Mouse (Mus musculus): ENCODE data around the gene Lrp5.

The Lrp5 gene

GRCm38 (mm10) chr19:3654058-3654457 lies 32.3 kb downstream of the Lrp5 start:
- DNase-seq (ENCODE audit: low read depth, low spot score), result no peak
- Histone ChIP-seq H3K27me3 (ENCODE audit: control insufficient read depth, insufficient read depth, low read length, poor library complexity, severe bottlenecking) (no peaks in the 10 kb centered on the region), H3K36me3 (ENCODE audit: control insufficient read depth, insufficient read depth, low read length, poor library complexity, severe bottlenecking) (no peaks in the 10 kb centered on the region)

GRCm38 (mm10) chr19:3653508-3653907 lies 32.9 kb downstream of the Lrp5 start:
- no peak for DNase-seq (ENCODE audit: low read depth, low spot score)
- no peaks in the 10 kb centered on the region for H3K36me3 ChIP-seq (ENCODE audit: control insufficient read depth, insufficient read depth, low read length, poor library complexity, severe bottlenecking)
- no peaks in the 10 kb centered on the region for H3K27me3 ChIP-seq (ENCODE audit: control insufficient read depth, insufficient read depth, low read length, poor library complexity, severe bottlenecking)

DNA sequence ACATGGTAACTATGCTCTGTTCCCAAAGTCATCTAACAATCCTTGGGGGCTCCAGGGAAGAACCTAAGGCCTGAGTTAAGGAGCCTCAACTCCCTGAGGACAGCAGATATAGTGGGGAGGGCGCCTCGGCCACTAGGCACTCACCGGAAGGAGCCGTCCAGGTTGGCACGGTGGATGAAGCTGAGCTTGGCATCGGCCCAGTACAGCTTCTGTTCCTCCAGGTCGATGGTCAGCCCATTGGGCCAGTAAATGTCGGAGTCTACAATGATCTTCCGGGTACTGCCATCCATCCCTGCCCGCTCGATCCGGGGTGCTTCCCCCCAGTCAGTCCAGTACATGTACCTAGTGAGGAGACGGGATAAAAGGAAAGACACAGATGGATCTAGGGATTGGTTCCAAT lies 34.4 kb downstream of the Lrp5 start:
- no peak for DNase-seq (ENCODE audit: low read depth, low spot score)
- H3K27me3 ChIP-seq (ENCODE audit: control insufficient read depth, insufficient read depth, low read length, poor library complexity, severe bottlenecking), result no peaks in the 10 kb centered on the region
- H3K36me3 ChIP-seq (ENCODE audit: control insufficient read depth, insufficient read depth, low read length, poor library complexity, severe bottlenecking), result no peaks in the 10 kb centered on the region

GRCm38 (mm10) chr19:3651220-3651619 lies 35.1 kb downstream of the Lrp5 start:
- H3K27me3 ChIP-seq (ENCODE audit: control insufficient read depth, insufficient read depth, low read length, poor library complexity, severe bottlenecking), result no peaks in the 10 kb centered on the region
- peak; percentile 17 for DNase-seq (ENCODE audit: low read depth, low spot score)

GRCm38 (mm10) chr19:3650448-3650847 lies 35.9 kb downstream of the Lrp5 start:
- Histone ChIP-seq H3K27me3 (ENCODE audit: control insufficient read depth, insufficient read depth, low read length, poor library complexity, severe bottlenecking) (no peaks in the 10 kb centered on the region), H3K36me3 (ENCODE audit: control insufficient read depth, insufficient read depth, low read length, poor library complexity, severe bottlenecking) (no peaks in the 10 kb centered on the region)
- DNase-seq (ENCODE audit: low read depth, low spot score), result no peak

More at GRCm38 (mm10) chr19:3651220-3651619, 35.1 kb downstream of the Lrp5 start:
- no peaks in the 10 kb centered on the region for H3K36me3 ChIP-seq (ENCODE audit: control insufficient read depth, insufficient read depth, low read length, poor library complexity, severe bottlenecking)

DNA sequence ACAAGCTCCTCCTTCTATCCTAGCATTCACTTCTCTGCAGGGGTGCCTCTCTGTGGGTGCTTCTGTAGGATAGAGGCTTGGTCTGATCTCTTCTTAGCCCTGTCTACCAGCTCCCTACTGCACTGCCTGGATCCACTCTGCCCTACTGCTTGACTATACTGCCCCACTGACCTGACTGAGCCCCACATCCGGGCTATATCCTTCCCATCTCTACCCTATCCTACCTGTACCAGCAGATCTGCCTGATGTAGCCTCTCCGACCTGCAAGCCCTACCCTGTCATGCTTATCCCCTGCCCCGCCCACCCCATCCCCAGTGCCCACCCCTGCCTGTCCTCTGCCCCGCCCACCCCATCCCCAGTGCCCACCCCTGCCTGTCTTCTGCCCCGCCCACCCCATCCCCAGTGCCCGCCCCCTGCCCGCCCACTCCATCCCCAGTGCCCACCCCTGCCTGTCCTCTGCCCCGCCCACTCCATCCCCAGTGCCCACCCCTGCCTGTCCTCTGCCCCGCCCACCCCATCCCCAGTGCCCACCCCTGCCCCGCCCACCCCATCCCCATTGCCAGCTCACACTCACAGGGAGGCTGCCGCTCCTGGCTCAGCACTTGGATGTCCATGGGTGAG lies 37.4 kb downstream of the Lrp5 start:
- Histone ChIP-seq H3K27me3 (ENCODE audit: control insufficient read depth, insufficient read depth, low read length, poor library complexity, severe bottlenecking) (no peaks in the 10 kb centered on the region), H3K36me3 (ENCODE audit: control insufficient read depth, insufficient read depth, low read length, poor library complexity, severe bottlenecking) (no peaks in the 10 kb centered on the region)
- DNase-seq (ENCODE audit: low read depth, low spot score), result no peak

- no peaks in the 10 kb centered on the region for H3K27me3 ChIP-seq (ENCODE audit: control insufficient read depth, insufficient read depth, low read length, poor library complexity, severe bottlenecking)
- no peak for DNase-seq (ENCODE audit: low read depth, low spot score)
- no peaks in the 10 kb centered on the region for H3K36me3 ChIP-seq (ENCODE audit: control insufficient read depth, insufficient read depth, low read length, poor library complexity, severe bottlenecking)
Observed at GRCm38 (mm10) chr19:3647999-3648398, 38.4 kb downstream of the Lrp5 start.

- DNase-seq (ENCODE audit: low read depth, low spot score), result no peak
Observed at GRCm38 (mm10) chr19:3645813-3646212, 40.6 kb downstream of the Lrp5 start.

DNA sequence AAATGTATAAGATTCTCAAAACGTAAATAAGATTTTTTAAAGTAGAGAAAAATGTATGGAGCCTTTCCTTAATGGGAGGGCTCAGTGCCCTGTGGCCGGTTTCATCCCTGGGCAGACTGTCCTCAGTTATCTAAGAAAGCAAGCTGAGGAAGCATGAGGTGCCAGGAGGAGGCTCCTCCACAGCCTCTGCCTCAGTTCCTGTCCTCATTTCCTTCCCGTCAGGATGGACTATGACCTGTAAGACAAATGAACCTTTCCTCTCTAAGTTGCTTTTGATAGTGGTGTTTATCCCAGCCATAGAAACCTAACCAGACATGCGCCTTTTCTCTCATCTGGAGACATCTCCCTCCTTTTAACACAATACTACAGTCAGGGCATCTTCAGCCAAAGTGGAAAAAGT lies 41.0 kb downstream of the Lrp5 start:
- H3K36me3 ChIP-seq (ENCODE audit: control insufficient read depth, insufficient read depth, low read length, poor library complexity, severe bottlenecking), result no peaks in the 10 kb centered on the region
- no peaks in the 10 kb centered on the region for H3K27me3 ChIP-seq (ENCODE audit: control insufficient read depth, insufficient read depth, low read length, poor library complexity, severe bottlenecking)
- DNase-seq (ENCODE audit: low read depth, low spot score), result no peak

More at GRCm38 (mm10) chr19:3645813-3646212, 40.6 kb downstream of the Lrp5 start:
- Histone ChIP-seq H3K36me3 (ENCODE audit: control insufficient read depth, insufficient read depth, low read length, poor library complexity, severe bottlenecking) (no peaks in the 10 kb centered on the region), H3K27me3 (ENCODE audit: control insufficient read depth, insufficient read depth, low read length, poor library complexity, severe bottlenecking) (no peaks in the 10 kb centered on the region)

DNA sequence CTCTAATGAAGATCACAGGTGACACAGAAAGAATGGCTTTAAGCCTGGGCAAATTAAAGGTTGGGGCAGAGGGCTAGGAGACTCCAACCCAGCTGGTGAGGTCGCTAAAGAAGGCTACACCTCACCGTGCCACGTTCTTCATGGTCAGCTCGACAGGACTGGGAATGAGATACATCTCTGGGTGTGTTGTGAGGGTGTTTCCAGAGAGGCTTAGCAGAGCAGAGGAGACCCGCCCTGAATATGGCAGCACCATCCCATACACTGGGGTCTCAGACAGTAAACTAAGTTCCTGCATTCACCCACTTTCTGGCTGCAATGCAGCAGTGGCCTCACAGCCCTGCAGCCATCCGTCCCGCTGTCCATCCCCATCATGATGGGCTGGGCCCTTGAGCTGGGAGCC lies 46.8 kb downstream of the Lrp5 start:
- no peaks in the 10 kb centered on the region for H3K27me3 ChIP-seq (ENCODE audit: control insufficient read depth, insufficient read depth, low read length, poor library complexity, severe bottlenecking)
- H3K36me3 ChIP-seq (ENCODE audit: control insufficient read depth, insufficient read depth, low read length, poor library complexity, severe bottlenecking), result no peaks in the 10 kb centered on the region
- no peak for DNase-seq (ENCODE audit: low read depth, low spot score)

DNA sequence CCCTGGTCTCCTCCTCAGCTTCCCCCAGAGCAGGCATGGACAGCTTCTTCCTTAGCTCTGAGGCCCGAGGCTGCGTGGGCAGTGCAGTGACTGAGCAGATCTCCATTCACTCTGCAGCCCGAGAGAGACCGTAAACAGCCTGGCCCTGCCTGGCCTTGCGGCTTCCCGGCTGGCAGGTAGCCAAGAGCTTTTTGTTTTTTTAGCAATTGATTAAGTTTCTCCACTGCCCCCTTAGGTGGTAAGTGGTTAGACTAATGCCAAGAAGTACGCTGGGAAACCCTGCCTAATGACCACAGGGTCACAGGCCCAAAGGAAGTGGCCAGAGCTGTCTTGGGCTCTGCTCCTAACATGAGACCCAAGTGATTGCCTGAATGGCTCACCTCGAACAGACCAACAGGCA lies 47.7 kb downstream of the Lrp5 start:
- Histone ChIP-seq H3K27me3 (ENCODE audit: control insufficient read depth, insufficient read depth, low read length, poor library complexity, severe bottlenecking) (no peaks in the 10 kb centered on the region), H3K36me3 (ENCODE audit: control insufficient read depth, insufficient read depth, low read length, poor library complexity, severe bottlenecking) (no peaks in the 10 kb centered on the region)
- no peak for DNase-seq (ENCODE audit: low read depth, low spot score)

GRCm38 (mm10) chr19:3632018-3632417 lies 54.3 kb downstream of the Lrp5 start:
- DNase-seq (ENCODE audit: low read depth, low spot score), result no peak
- Histone ChIP-seq H3K27me3 (ENCODE audit: control insufficient read depth, insufficient read depth, low read length, poor library complexity, severe bottlenecking) (no peaks in the 10 kb centered on the region), H3K36me3 (ENCODE audit: control insufficient read depth, insufficient read depth, low read length, poor library complexity, severe bottlenecking) (no peaks in the 10 kb centered on the region)

DNA sequence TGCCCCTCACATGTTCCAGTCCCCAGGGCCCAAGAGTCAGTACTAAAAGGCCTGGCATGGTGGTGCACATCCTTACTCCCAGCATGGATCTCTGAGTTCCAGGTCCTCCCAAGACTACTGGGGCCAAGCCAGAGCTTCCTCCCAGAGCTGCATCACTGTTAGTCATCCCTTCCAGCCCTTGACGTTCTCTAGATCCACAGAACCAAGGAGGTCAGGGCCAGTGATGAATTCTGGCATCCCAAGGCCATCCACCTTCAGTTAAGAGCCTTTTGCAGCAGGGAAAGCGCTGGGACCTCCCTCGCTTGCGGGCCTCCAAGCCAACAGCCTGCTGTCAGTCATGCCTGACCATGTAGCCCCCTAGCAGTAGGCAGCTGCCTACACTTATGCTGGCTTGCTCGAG lies 54.9 kb downstream of the Lrp5 start:
- Histone ChIP-seq H3K36me3 (ENCODE audit: control insufficient read depth, insufficient read depth, low read length, poor library complexity, severe bottlenecking) (no peaks in the 10 kb centered on the region), H3K27me3 (ENCODE audit: control insufficient read depth, insufficient read depth, low read length, poor library complexity, severe bottlenecking) (no peaks in the 10 kb centered on the region)
- DNase-seq (ENCODE audit: low read depth, low spot score), result no peak

- no peak for DNase-seq (ENCODE audit: low read depth, low spot score)
- no peaks in the 10 kb centered on the region for H3K27me3 ChIP-seq (ENCODE audit: control insufficient read depth, insufficient read depth, low read length, poor library complexity, severe bottlenecking)
Observed at GRCm38 (mm10) chr19:3630486-3630885, 55.9 kb downstream of the Lrp5 start.

GRCm38 (mm10) chr19:3630027-3630426 lies 56.3 kb downstream of the Lrp5 start:
- Histone ChIP-seq H3K36me3 (ENCODE audit: control insufficient read depth, insufficient read depth, low read length, poor library complexity, severe bottlenecking) (no peaks in the 10 kb centered on the region), H3K27me3 (ENCODE audit: control insufficient read depth, insufficient read depth, low read length, poor library complexity, severe bottlenecking) (no peaks in the 10 kb centered on the region)
- DNase-seq (ENCODE audit: low read depth, low spot score), result no peak

More at GRCm38 (mm10) chr19:3630486-3630885, 55.9 kb downstream of the Lrp5 start:
- H3K36me3 ChIP-seq (ENCODE audit: control insufficient read depth, insufficient read depth, low read length, poor library complexity, severe bottlenecking), result no peaks in the 10 kb centered on the region

- Histone ChIP-seq H3K36me3 (ENCODE audit: control insufficient read depth, insufficient read depth, low read length, poor library complexity, severe bottlenecking) (no peaks in the 10 kb centered on the region), H3K27me3 (ENCODE audit: control insufficient read depth, insufficient read depth, low read length, poor library complexity, severe bottlenecking) (no peaks in the 10 kb centered on the region)
- no peak for DNase-seq (ENCODE audit: low read depth, low spot score)
Observed at GRCm38 (mm10) chr19:3628223-3628622, 58.1 kb downstream of the Lrp5 start.

Measured in splenic B cell, adult 2 months (primary cell).